Mouse (Mus musculus) thymus, postnatal 25 days (tissue): ENCODE data around the gene Nup188.

Experiments
- DNase-seq: peaks from one replicate; pipeline ENCODE4 v3.0.0; 2022

The Nup188 gene

GRCm38 (mm10) chr2:30257699-30258460 is 28.3 kb upstream of the Nup188 start:
- no peak for DNase-seq

- no peak for DNase-seq
Observed at GRCm38 (mm10) chr2:30258600-30258999, 27.6 kb upstream of the Nup188 start.

- DNase-seq = no peak
Observed at GRCm38 (mm10) chr2:30259131-30260064, 26.8 kb upstream of the Nup188 start.

- DNase-seq = no peak
Observed at GRCm38 (mm10) chr2:30261064-30261736, 25.0 kb upstream of the Nup188 start.

- DNase-seq = no peak
Observed at GRCm38 (mm10) chr2:30261921-30262839, 24.0 kb upstream of the Nup188 start.

GRCm38 (mm10) chr2:30262840-30263441 is 23.3 kb upstream of the Nup188 start:
- no peak for DNase-seq

- DNase-seq = no peak
Observed at GRCm38 (mm10) chr2:30263811-30264210, 22.4 kb upstream of the Nup188 start.

- DNase-seq = no peak
Observed at GRCm38 (mm10) chr2:30264671-30265519, 21.3 kb upstream of the Nup188 start.

- DNase-seq = no peak
Observed at GRCm38 (mm10) chr2:30265767-30266253, 20.4 kb upstream of the Nup188 start, which contains the start of gene Phyhd1. Phyhd1 (plus strand) TSS chr2:30266203.

GRCm38 (mm10) chr2:30266392-30266941 is 19.7 kb upstream of the Nup188 start:
- DNase-seq = no peak

GRCm38 (mm10) chr2:30267466-30267865 is 18.7 kb upstream of the Nup188 start:
- DNase-seq = no peak

GRCm38 (mm10) chr2:30268371-30268770 is 17.8 kb upstream of the Nup188 start:
- no peak for DNase-seq

- no peak for DNase-seq
Observed at GRCm38 (mm10) chr2:30269241-30269990, 16.8 kb upstream of the Nup188 start.

- DNase-seq = peak; percentile 62
Observed at GRCm38 (mm10) chr2:30270134-30270533, 16.1 kb upstream of the Nup188 start.

GRCm38 (mm10) chr2:30280743-30281142 is 5.5 kb upstream of the Nup188 start, which contains the start of gene Gm28038:
Gm28038 (plus strand) TSS chr2:30281043.
- DNase-seq = no peak

- no peak for DNase-seq
Observed at GRCm38 (mm10) chr2:30281651-30282050, 4.5 kb upstream of the Nup188 start.

- DNase-seq = no peak
Observed at GRCm38 (mm10) chr2:30283193-30283592, 3.0 kb upstream of the Nup188 start.

GRCm38 (mm10) chr2:30285004-30285403 is 1.2 kb upstream of the Nup188 start:
- DNase-seq = no peak
